Mouse (Mus musculus) CD4-positive, CD25-positive, alpha-beta regulatory T cell, adult 2 months (primary cell): Measurements from ENCODE around the gene Arl13b.

Experiments
- DNase-seq: peaks from one replicate; pipeline ENCODE4 v3.0.0-alpha.2; 2012; ENCODE audit warnings: low read depth, low spot score

Arl13b gene

GRCm38 (mm10) chr16:62846498-62847312, at the start of gene Arl13b:
TSS of gene Arl13b (minus strand) at chr16:62847040.
- DNase-seq = peak; percentile 98

- peak; percentile 8 for DNase-seq
These were observed 49.0 kb upstream of the Arl13b start for GRCm38 (mm10) chr16:62895824-62896223.

DNA sequence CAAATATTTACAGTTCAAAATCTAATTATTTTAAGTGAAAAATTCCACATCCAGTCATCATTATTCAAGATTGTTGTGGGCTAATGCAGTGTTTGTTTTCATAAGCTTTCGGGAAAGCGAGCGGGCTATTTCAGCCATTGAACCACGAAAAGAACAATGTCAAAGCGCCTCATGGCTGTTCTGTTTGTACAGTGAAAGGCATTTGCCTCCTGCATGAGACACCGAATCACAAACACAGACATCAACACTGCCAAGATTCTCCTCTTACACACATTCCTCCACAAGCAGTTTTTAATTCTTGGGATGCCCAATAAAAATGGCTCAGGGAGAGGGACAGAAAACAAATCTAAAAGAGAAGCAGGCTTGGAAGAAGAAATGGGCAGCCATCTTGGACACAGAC, 27.2 kb upstream of the Arl13b start:
- DNase-seq = no peak

GRCm38 (mm10) chr16:62873180-62873579, 26.3 kb upstream of the Arl13b start:
- no peak for DNase-seq

DNA sequence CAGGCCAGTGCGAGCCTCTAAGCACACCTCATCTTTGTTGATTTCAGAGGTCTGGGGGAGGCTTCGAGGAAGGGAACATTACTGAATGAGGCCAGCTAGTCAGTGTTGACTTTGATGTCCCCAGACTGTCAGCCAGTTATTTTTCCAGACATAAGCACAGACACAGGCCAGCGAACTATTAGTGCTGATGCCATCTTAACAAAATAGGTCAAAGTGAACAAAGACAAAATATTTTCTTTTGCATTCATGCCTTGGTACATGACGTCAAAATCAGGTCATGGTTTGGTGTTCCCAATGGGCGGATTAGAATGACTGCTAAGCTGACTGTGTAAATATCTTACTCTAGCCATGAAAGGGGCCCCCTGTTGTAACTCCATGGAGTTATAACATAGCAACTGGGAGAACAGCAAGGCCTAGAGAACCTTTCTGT, 25.9 kb upstream of the Arl13b start:
- no peak for DNase-seq

DNA sequence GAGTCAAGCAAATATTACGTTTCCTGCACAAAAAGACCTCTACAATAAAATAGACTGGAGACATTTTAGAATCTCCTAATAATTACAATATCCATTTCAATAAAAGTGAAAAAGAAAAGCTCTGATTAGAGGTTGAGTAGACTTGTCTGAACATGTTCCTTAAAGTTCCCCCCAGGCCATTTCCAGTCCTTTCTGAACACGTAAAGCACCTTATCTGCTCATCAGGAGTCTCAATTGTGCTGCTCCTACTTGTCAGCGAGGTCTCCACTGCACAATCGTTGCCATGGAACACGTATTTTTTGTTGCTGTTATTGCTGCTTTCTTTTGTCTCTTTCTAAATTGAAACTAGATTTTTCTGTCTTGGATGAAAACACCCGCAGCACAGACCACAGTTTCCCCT, 14.6 kb upstream of the Arl13b start:
- DNase-seq = no peak

- DNase-seq = no peak
These were observed 13.3 kb upstream of the Arl13b start for GRCm38 (mm10) chr16:62860140-62860539.

- peak; percentile 63 for DNase-seq
These were observed 11.2 kb upstream of the Arl13b start for GRCm38 (mm10) chr16:62858018-62858417.

GRCm38 (mm10) chr16:62857498-62857897, 10.7 kb upstream of the Arl13b start:
- DNase-seq = no peak

- no peak for DNase-seq
These were observed 9.4 kb upstream of the Arl13b start for GRCm38 (mm10) chr16:62856273-62856672.

GRCm38 (mm10) chr16:62855385-62855784, 8.5 kb upstream of the Arl13b start:
- DNase-seq = no peak

- peak; percentile 68 for DNase-seq
These were observed 7.6 kb upstream of the Arl13b start, which contains the start of gene Pros1 for GRCm38 (mm10) chr16:62854191-62855068. TSS of gene Pros1 (plus strand) at chr16:62854307.

DNA sequence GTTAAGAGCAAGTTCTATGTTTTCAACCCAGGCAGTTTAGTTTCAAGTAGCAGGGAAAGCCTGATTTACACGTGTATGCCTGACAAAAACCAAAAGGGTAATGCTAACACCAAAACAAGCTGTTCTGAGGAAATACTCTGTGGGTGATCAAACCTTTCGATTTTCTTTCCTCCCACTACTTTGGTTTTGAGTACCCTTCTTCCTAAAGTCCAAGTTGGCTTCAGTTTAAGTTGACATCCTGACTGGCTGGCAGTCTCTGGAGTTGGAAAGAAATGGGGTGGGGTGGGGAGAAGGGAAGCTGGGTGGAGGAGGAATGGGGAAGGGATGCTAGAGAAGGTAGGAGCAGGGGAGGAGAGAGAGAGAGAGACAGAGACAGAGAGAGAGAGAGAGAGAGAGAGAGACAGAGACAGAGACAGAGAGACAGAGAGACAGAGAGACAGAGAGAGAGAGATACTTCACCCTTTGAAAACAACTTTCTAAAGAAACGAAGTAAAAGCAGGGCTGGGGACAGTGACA, 6.8 kb upstream of the Arl13b start:
- peak; percentile 31 for DNase-seq

- peak; percentile 66 for DNase-seq
These were observed 5.8 kb upstream of the Arl13b start for GRCm38 (mm10) chr16:62852464-62853252.

GRCm38 (mm10) chr16:62845341-62845740, 1.5 kb downstream of the Arl13b start:
- peak; percentile 21 for DNase-seq

DNA sequence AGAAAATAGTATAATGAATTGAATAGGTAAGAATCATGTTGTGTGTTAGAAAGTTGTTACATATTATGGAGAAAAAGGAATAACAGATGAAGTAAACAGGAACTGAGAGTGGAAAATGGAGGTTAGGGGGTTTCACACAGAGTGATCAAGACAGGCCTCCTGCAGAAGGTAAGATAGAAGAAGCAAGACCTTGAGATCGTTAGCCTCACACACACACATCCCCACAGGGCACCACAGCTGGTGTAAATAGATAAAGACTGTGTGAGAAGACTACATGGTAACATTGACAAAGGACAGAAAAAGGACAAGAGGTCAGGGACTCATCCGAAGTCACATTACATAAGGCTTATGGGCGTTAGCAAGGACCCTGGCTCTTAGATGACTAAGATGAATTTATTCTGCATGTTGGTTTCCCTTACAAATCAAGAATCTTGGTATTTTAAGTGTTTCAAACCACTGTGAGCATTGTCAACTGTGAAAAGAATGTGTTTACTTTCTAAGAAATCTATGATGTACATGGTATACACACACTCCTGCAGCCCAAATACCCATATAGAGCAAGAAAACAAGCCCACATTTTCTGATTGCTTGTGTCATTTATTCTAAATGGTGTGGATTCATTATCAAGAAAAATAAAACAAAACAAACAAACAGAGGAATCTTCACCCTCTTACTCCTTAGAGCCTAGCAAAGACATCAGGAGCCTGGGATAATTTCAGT, 12.7 kb downstream of the Arl13b start:
- DNase-seq = peak; percentile 14

GRCm38 (mm10) chr16:62832481-62832880, 14.4 kb downstream of the Arl13b start:
- DNase-seq = peak; percentile 79

DNA sequence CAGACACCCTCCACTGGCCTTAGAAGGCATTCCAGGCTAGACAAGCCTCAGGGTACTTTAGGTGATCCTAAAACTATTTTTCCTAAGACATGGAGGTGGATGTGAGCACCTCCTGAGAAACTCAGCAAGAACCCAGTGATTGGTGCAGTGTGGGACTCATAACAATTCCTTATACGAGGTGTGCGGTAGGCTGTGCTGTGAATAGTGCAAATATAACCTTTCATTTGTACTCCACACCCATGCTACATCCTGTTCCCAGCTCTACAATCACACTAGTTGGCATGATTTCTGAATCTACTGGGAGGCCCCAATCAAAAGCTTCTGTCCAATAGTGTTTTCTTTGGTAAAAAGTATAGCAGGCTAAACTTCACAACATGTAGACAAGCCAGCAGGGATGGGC, 14.8 kb downstream of the Arl13b start:
- no peak for DNase-seq

GRCm38 (mm10) chr16:62826156-62827001, 20.5 kb downstream of the Arl13b start:
- DNase-seq = peak; percentile 67

DNA sequence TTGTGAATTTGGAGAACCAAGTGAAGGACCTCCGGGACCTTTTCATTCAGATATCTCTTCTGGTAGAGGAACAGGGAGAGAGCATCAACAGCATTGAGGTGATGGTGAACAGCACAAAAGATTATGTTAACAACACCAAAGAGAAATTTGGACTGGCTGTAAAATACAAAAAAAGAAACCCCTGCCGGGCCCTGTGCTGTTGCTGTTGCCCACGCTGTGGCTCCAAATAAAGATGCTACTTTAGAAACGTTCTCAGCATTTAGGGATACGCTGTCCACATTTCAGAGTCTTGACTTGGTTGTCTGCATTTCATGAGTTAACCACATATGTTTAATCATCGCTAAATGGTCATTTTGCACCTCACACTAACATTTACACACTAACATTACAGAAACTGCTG, 24.4 kb downstream of the Arl13b start:
- no peak for DNase-seq
